Mouse (Mus musculus) myocyte (in vitro differentiated cells): ENCODE results near the gene Cd300a.

Source experiments
- CEBPB ChIP-seq: IDR thresholded peaks from 2 replicates; pipeline ENCODE4 v1.6.1; 2011; ENCODE audit warnings: mild to moderate bottlenecking, moderate library complexity; ENCODE audit not compliant: poor library complexity, insufficient read depth, severe bottlenecking
- E2F4 ChIP-seq: IDR thresholded peaks from one replicate; pipeline ENCODE4 v1.6.1; 2011; ENCODE audit warnings: mild to moderate bottlenecking, control low read depth, moderate library complexity; ENCODE audit not compliant: insufficient read depth
- MAX ChIP-seq: IDR thresholded peaks from one replicate; pipeline ENCODE4 v1.6.1; 2011; ENCODE audit warnings: low read depth, mild to moderate bottlenecking, control low read depth
- MYOG ChIP-seq, 3 experiments: IDR thresholded peaks; one replicate each; pipeline ENCODE4 v1.6.1; 2011; ENCODE audit warnings: control low read depth in 2 of 3, low read depth in 2 of 3, mild to moderate bottlenecking in 2 of 3; ENCODE audit not compliant: insufficient read length in 2 of 3, control insufficient read depth in 1 of 3, insufficient read depth in 1 of 3
- POLR2A ChIP-seq: IDR thresholded peaks from one replicate; pipeline ENCODE4 v1.6.1; 2011; ENCODE audit warnings: low read depth, mild to moderate bottlenecking, control low read depth, moderate library complexity; ENCODE audit not compliant: insufficient read length
- REST ChIP-seq: IDR thresholded peaks from one replicate; pipeline ENCODE4 v1.6.1; 2011; ENCODE audit warnings: mild to moderate bottlenecking, control low read depth, moderate library complexity; ENCODE audit not compliant: insufficient read depth, insufficient read length
- SRF ChIP-seq: IDR thresholded peaks from one replicate; pipeline ENCODE4 v1.6.1; 2011; ENCODE audit warnings: low read depth; ENCODE audit not compliant: control insufficient read depth, insufficient read length
- TCF12 ChIP-seq: IDR thresholded peaks from one replicate; pipeline ENCODE4 v1.6.1; 2011; ENCODE audit warnings: mild to moderate bottlenecking, control low read depth; ENCODE audit not compliant: poor library complexity, insufficient read depth, severe bottlenecking
- TCF3 ChIP-seq: IDR thresholded peaks from one replicate; pipeline ENCODE4 v1.6.1; 2011; ENCODE audit warnings: low read depth, control low read depth; ENCODE audit not compliant: insufficient read length
- USF1 ChIP-seq: IDR thresholded peaks from one replicate; pipeline ENCODE4 v1.6.1; 2011; ENCODE audit warnings: low read depth, mild to moderate bottlenecking, control low read depth, moderate library complexity

DNA sequence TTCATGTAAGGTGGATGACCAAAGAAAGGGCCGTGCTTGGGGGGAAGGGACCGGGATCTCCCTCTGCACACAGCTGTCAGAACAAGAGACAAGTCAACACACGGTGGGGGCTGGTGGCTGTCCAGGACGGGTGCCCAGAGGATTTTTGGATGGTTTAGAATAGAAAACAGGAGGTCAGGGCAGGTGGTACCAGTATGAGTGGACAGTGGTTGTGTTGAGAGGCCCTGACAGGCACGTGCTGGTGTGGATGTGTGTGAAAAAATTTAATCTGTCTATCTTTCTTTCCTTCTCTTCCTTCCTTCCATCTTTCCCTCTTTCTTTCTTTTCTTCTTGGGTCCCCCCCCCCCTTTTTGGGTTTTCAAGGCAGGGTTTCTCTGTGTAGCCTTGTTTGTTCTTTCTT is 701 bp downstream of the Cd300a start:
- TF ChIP-seq POLR2A (no peak), USF1 (no peak), TCF3 (no peak), MAX (no peak), TCF12 (no peak), E2F4 (no peak), CEBPB (no peak), SRF (no peak), REST (no peak), MYOG (IDR thresholded peaks at IDR 0.05; ENCODE audit: control insufficient read depth in 1 of 3, insufficient read depth in 1 of 3, insufficient read length in 2 of 3, low read depth in 2 of 3) (peak in 2 of 3 experiments; percentile 27 to 60)
